Mouse (Mus musculus): Measurements from ENCODE around the gene Htr5b. TPM values are rescaled to one million over a fixed set of nuclear protein-coding genes. Genes with fewer than 3 reads are reported as not detected.

Gene Htr5b
- polyA plus RNA-seq, 1 experiment from 2014 or later: not detected

DNA sequence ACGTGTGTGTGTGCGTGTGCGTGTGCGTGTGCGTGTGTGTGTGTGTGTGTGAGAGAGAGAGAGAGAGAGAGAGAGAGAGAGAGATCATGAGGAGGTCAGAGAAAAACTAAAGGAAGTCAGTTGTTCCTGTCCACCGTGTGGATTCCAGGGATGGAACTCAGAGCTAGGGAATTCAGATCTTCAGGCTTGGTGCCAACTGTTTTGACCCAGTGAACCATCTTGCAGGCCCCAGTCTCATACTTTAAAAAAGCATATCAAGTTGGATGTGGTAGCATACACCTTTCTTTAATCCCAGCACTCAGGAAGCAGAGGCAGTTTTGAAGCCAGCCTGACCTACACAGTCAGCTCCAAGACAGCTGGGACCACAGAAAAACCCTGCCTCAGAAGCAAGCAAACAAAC lies 1.0 kb upstream of the Htr5b start:
- H3K4me3 ChIP-seq (ENCODE audit: low read depth, low read length): no peak overlapping the region
- no peaks in the 10 kb centered on the region for H3K4me1 ChIP-seq (replicated peaks; ENCODE audit: control insufficient read depth, insufficient read depth, low read length)
- peaks cover 24% of the 10 kb centered on the region for H3K27me3 ChIP-seq (replicated peaks; ENCODE audit: control insufficient read depth, insufficient read depth, low read length)
- H3K9me3 ChIP-seq (ENCODE audit: control insufficient read depth): no peaks in the 10 kb centered on the region
- TF ChIP-seq CTCF (IDR thresholded peaks at IDR 0.05; ENCODE audit: low read depth): no peak
- WGBS: 87% methylated on average over 6 of the region's 6 CpGs
- ATAC-seq: no peak
- no peak overlapping the region for H3K9ac ChIP-seq (ENCODE audit: low read depth, low read length)
- no peaks in the 10 kb centered on the region for H3K36me3 ChIP-seq (ENCODE audit: control insufficient read depth, insufficient read depth)
- H3K27ac ChIP-seq (ENCODE audit: low read depth, low read length): no peak overlapping the region
- H3K4me2 ChIP-seq (replicated peaks; ENCODE audit: low read depth): no peak overlapping the region

DNA sequence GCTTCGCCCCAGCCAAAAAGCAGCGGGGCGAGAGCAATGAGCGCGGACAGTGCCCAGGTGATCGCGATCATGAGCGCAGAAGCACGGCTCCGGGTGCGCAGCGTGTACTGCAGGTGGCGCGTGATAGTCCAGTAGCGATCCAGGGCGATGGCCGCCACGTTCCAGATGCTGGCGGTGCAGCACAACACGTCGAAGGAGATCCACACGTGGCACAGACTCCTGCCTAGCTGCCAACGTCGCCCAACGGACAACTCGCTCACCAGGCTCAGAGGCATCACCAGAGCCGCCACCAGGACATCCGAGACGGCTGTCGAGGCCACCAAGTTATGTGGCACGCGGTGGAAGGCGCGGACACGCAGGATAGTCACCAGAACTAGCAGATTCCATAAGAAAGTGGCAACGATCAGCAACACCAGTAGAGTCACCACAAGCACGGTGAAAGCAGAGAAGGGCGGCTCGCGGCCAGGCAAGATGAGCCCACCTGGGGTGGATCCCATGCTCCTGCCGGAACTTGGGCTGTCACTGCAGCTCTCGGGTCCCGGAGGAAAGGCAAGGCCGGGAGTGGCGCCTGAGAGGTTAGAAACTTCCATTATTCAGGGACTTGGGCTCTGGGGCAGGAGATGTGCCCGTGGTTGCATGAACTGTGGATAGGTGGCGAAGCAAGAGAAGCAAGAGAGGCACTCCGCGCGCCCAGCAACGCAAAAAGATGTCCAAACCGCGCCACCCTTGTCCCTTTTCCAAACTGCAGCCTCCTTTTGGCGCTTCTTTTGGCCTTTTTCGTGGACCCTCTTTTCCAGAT lies 466 bp downstream of the Htr5b start:
- H3K4me3 ChIP-seq (ENCODE audit: low read depth, low read length): peak overlapping the region; percentile 8
- no peak overlapping the region for H3K27ac ChIP-seq (ENCODE audit: low read depth, low read length)
- peaks cover 24% of the 10 kb centered on the region for H3K27me3 ChIP-seq (replicated peaks; ENCODE audit: control insufficient read depth, insufficient read depth, low read length)
- no peaks in the 10 kb centered on the region for H3K36me3 ChIP-seq (ENCODE audit: control insufficient read depth, insufficient read depth)
- H3K9ac ChIP-seq (ENCODE audit: low read depth, low read length): no peak overlapping the region
- WGBS: 17% methylated on average over 55 of the region's 55 CpGs
- no peak for TF ChIP-seq CTCF (IDR thresholded peaks at IDR 0.05; ENCODE audit: low read depth)
- no peak for ATAC-seq
- H3K4me1 ChIP-seq (replicated peaks; ENCODE audit: control insufficient read depth, insufficient read depth, low read length): no peaks in the 10 kb centered on the region
- H3K9me3 ChIP-seq (ENCODE audit: control insufficient read depth): no peaks in the 10 kb centered on the region
- H3K4me2 ChIP-seq (replicated peaks; ENCODE audit: low read depth): peak overlapping the region; percentile 48

GRCm38 (mm10) chr1:121527061-121527460 lies 1.2 kb downstream of the Htr5b start:
- no peak for ATAC-seq
- no peak for TF ChIP-seq CTCF (IDR thresholded peaks at IDR 0.05; ENCODE audit: low read depth)

DNA sequence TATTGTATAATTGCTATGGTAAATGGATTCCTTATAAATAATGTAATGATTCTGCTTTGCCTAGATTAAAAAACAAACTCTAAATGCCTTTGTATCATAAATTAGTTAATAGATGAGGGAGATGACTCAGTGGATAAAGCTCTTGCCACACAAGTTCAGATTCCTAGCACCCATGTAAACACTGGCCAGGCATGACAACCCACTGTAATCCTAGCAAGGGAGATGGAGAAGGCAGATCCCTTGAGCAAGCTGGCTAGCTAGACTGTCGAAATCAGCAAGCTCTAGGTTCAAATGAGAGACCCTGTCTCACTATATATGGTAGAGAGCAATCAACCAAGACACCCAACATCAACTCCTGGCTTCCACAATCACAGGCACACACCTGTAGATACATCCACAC lies 9.7 kb downstream of the Htr5b start:
- Histone ChIP-seq H3K4me1 (replicated peaks; ENCODE audit: control insufficient read depth, insufficient read depth, low read length) (no peaks in the 10 kb centered on the region), H3K27ac (ENCODE audit: low read depth, low read length) (no peak overlapping the region), H3K27me3 (replicated peaks; ENCODE audit: control insufficient read depth, insufficient read depth, low read length) (no peaks in the 10 kb centered on the region), H3K36me3 (ENCODE audit: control insufficient read depth, insufficient read depth) (no peaks in the 10 kb centered on the region), H3K4me3 (ENCODE audit: low read depth, low read length) (no peak overlapping the region), H3K4me2 (replicated peaks; ENCODE audit: low read depth) (no peak overlapping the region), H3K9ac (ENCODE audit: low read depth, low read length) (no peak overlapping the region), H3K9me3 (ENCODE audit: control insufficient read depth) (no peaks in the 10 kb centered on the region)
- TF ChIP-seq CTCF (IDR thresholded peaks at IDR 0.05; ENCODE audit: low read depth): no peak
- no peak for ATAC-seq
- whole genome bisulfite sequencing: 59% methylated on average over 1 of the region's 1 CpGs

More at GRCm38 (mm10) chr1:121527061-121527460, 1.2 kb downstream of the Htr5b start:
- H3K9ac ChIP-seq (ENCODE audit: low read depth, low read length): no peak overlapping the region
- peak overlapping the region; percentile 48 for H3K4me2 ChIP-seq (replicated peaks; ENCODE audit: low read depth)
- 44% methylated on average over 17 of the region's 17 CpGs for WGBS
- peaks cover 24% of the 10 kb centered on the region for H3K27me3 ChIP-seq (replicated peaks; ENCODE audit: control insufficient read depth, insufficient read depth, low read length)
- H3K36me3 ChIP-seq (ENCODE audit: control insufficient read depth, insufficient read depth): no peaks in the 10 kb centered on the region
- peak overlapping the region; percentile 8; the same call in 1 of the 2 replicates for H3K4me3 ChIP-seq (ENCODE audit: low read depth, low read length)
- no peaks in the 10 kb centered on the region for H3K4me1 ChIP-seq (replicated peaks; ENCODE audit: control insufficient read depth, insufficient read depth, low read length)
- no peak overlapping the region for H3K27ac ChIP-seq (ENCODE audit: low read depth, low read length)
- H3K9me3 ChIP-seq (ENCODE audit: control insufficient read depth): no peaks in the 10 kb centered on the region

GRCm38 (mm10) chr1:121511966-121512365 lies 16.3 kb downstream of the Htr5b start:
- no peaks in the 10 kb centered on the region for H3K27me3 ChIP-seq (replicated peaks; ENCODE audit: control insufficient read depth, insufficient read depth, low read length)
- WGBS: 87% methylated on average over 2 of the region's 2 CpGs

GRCm38 (mm10) chr1:121511186-121511585 lies 17.1 kb downstream of the Htr5b start:
- H3K27me3 ChIP-seq (replicated peaks; ENCODE audit: control insufficient read depth, insufficient read depth, low read length): no peaks in the 10 kb centered on the region
- H3K9ac ChIP-seq (ENCODE audit: low read depth, low read length): no peak overlapping the region
- TF ChIP-seq CTCF (IDR thresholded peaks at IDR 0.05; ENCODE audit: low read depth): no peak
- no peak for ATAC-seq
- H3K36me3 ChIP-seq (ENCODE audit: control insufficient read depth, insufficient read depth): no peaks in the 10 kb centered on the region
- H3K27ac ChIP-seq (ENCODE audit: low read depth, low read length): no peak overlapping the region
- no peaks in the 10 kb centered on the region for H3K4me1 ChIP-seq (replicated peaks; ENCODE audit: control insufficient read depth, insufficient read depth, low read length)
- 39% methylated on average over 2 of the region's 2 CpGs for WGBS
- H3K4me3 ChIP-seq (ENCODE audit: low read depth, low read length): no peak overlapping the region
- no peak overlapping the region for H3K4me2 ChIP-seq (replicated peaks; ENCODE audit: low read depth)
- H3K9me3 ChIP-seq (ENCODE audit: control insufficient read depth): no peaks in the 10 kb centered on the region

More at GRCm38 (mm10) chr1:121511966-121512365, 16.3 kb downstream of the Htr5b start:
- Histone ChIP-seq H3K9me3 (ENCODE audit: control insufficient read depth) (no peaks in the 10 kb centered on the region), H3K4me1 (replicated peaks; ENCODE audit: control insufficient read depth, insufficient read depth, low read length) (no peaks in the 10 kb centered on the region), H3K4me3 (ENCODE audit: low read depth, low read length) (no peak overlapping the region), H3K36me3 (ENCODE audit: control insufficient read depth, insufficient read depth) (no peaks in the 10 kb centered on the region), H3K4me2 (replicated peaks; ENCODE audit: low read depth) (no peak overlapping the region), H3K9ac (ENCODE audit: low read depth, low read length) (no peak overlapping the region), H3K27ac (ENCODE audit: low read depth, low read length) (no peak overlapping the region)
- no peak for ATAC-seq
- no peak for TF ChIP-seq CTCF (IDR thresholded peaks at IDR 0.05; ENCODE audit: low read depth)

Measured in intestine, postnatal 0 days (tissue).